Mouse (Mus musculus) myocyte (in vitro differentiated cells): ENCODE measurements at regions not wholly inside any gene's neighbourhood (a gene's known extent, or its start where the extent isn't known, plus 50 kb on each side); places are given as distances from the start of the nearest gene placed in this dataset.

Experiments
- CEBPB ChIP-seq: IDR thresholded peaks from 2 replicates; pipeline ENCODE4 v1.6.1; 2011; ENCODE audit warnings: mild to moderate bottlenecking, moderate library complexity; ENCODE audit not compliant: poor library complexity, insufficient read depth, severe bottlenecking
- E2F4 ChIP-seq: IDR thresholded peaks from one replicate; pipeline ENCODE4 v1.6.1; 2011; ENCODE audit warnings: mild to moderate bottlenecking, control low read depth, moderate library complexity; ENCODE audit not compliant: insufficient read depth
- MAX ChIP-seq: IDR thresholded peaks from one replicate; pipeline ENCODE4 v1.6.1; 2011; ENCODE audit warnings: low read depth, mild to moderate bottlenecking, control low read depth
- MYOD1 ChIP-seq, 3 experiments: IDR thresholded peaks; one replicate each; pipeline ENCODE4 v1.6.1; 2011; ENCODE audit warnings: control low read depth in 2 of 3, low read depth in 2 of 3, mild to moderate bottlenecking in 2 of 3, moderate library complexity in 1 of 3; ENCODE audit not compliant: insufficient read length in 2 of 3, control insufficient read depth in 1 of 3
- MYOG ChIP-seq, 3 experiments: IDR thresholded peaks; one replicate each; pipeline ENCODE4 v1.6.1; 2011; ENCODE audit warnings: control low read depth in 2 of 3, low read depth in 2 of 3, mild to moderate bottlenecking in 2 of 3; ENCODE audit not compliant: insufficient read length in 2 of 3, control insufficient read depth in 1 of 3, insufficient read depth in 1 of 3
- POLR2A ChIP-seq: IDR thresholded peaks from one replicate; pipeline ENCODE4 v1.6.1; 2011; ENCODE audit warnings: low read depth, mild to moderate bottlenecking, control low read depth, moderate library complexity; ENCODE audit not compliant: insufficient read length
- POLR2AphosphoS2 ChIP-seq: IDR thresholded peaks from one replicate; pipeline ENCODE4 v1.6.1; 2011; ENCODE audit warnings: low read depth, control low read depth; ENCODE audit not compliant: insufficient read length
- REST ChIP-seq: IDR thresholded peaks from one replicate; pipeline ENCODE4 v1.6.1; 2011; ENCODE audit warnings: mild to moderate bottlenecking, control low read depth, moderate library complexity; ENCODE audit not compliant: insufficient read depth, insufficient read length
- SRF ChIP-seq: IDR thresholded peaks from one replicate; pipeline ENCODE4 v1.6.1; 2011; ENCODE audit warnings: low read depth; ENCODE audit not compliant: control insufficient read depth, insufficient read length
- TCF12 ChIP-seq: IDR thresholded peaks from one replicate; pipeline ENCODE4 v1.6.1; 2011; ENCODE audit warnings: mild to moderate bottlenecking, control low read depth; ENCODE audit not compliant: poor library complexity, insufficient read depth, severe bottlenecking
- TCF3 ChIP-seq: IDR thresholded peaks from one replicate; pipeline ENCODE4 v1.6.1; 2011; ENCODE audit warnings: low read depth, control low read depth; ENCODE audit not compliant: insufficient read length
- USF1 ChIP-seq: IDR thresholded peaks from one replicate; pipeline ENCODE4 v1.6.1; 2011; ENCODE audit warnings: low read depth, mild to moderate bottlenecking, control low read depth, moderate library complexity

- TF ChIP-seq TCF12 (no peak), MYOD1 (IDR thresholded peaks at IDR 0.05; ENCODE audit: control insufficient read depth in 1 of 3, insufficient read length in 2 of 3, low read depth in 2 of 3) (no peak), POLR2A (no peak), USF1 (no peak), MYOG (IDR thresholded peaks at IDR 0.05; ENCODE audit: control insufficient read depth in 1 of 3, insufficient read depth in 1 of 3, insufficient read length in 2 of 3, low read depth in 2 of 3) (no peak), TCF3 (no peak), MAX (no peak), E2F4 (no peak), CEBPB (no peak), REST (no peak), POLR2AphosphoS2 (no peak), SRF (no peak)
Observed at GRCm38 (mm10) chr3:63627724-63628123, 144.0 kb upstream of the Gm34302 start.
